Mouse (Mus musculus) cortical plate, adult 2 months (tissue): ENCODE results near the gene Hoxd4.

Source experiments
- CTCF ChIP-seq: fragments of 200-500 bp; IDR thresholded peaks from 2 replicates; pipeline ENCODE4 v1.5.1; 2011; ENCODE audit warnings: mild to moderate bottlenecking, control low read depth, low read length; ENCODE audit not compliant: insufficient read depth; ENCODE audit errors: extremely low read depth
- POLR2A ChIP-seq: fragments of 200-500 bp; IDR thresholded peaks from 2 replicates; pipeline ENCODE4 v1.6.1; 2011; ENCODE audit warnings: mild to moderate bottlenecking, low read length, control low read depth; ENCODE audit not compliant: insufficient read depth; ENCODE audit errors: extremely low read depth

DNA sequence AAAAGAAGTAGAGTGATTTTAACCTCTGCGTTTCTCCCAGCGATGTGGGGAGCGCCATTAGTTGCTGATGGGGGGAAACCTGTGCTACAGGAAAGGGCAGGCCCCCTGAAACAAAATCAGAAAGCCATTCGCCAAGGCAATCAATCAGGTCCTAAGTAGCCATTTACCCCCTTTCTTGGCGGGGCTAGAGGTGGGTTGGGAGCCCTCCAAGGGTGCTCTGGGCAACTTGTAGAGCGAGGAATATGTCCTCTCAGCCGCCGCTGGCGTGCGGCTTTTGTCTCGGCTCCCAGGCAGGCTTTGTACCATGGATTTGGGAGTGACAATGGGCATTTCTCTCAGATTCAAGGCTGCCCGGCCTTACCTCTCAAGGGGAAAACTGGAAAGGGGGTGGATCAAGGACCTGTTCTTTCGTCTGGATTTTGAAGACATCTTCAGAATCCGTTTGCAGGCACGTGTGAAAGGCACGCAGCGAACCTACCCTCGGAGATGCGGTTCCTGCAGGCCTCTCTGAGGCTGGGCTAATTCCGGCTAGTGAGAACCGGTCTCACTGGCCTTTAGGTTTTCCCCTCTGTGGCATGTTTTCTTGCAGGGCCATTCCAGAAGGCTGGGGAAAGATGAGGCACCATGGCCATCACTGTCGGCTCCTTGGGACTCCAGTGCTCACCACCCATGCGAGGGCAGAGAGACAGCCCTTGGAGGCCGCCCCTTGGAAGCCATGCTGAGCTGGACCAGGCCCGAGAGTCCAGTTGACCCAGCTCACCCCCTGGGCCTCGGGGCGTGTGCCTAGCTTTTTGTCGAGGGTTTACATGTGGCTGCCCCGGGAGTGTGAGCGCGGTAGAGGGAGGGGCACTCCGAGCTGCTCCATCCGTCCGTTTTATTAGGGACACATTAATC lies 15.0 kb upstream of the Hoxd4 start:
- TF ChIP-seq CTCF: no peak
- TF ChIP-seq POLR2A: no peak
